Mouse (Mus musculus): Measurements from ENCODE around the gene Snapc3.

DNA sequence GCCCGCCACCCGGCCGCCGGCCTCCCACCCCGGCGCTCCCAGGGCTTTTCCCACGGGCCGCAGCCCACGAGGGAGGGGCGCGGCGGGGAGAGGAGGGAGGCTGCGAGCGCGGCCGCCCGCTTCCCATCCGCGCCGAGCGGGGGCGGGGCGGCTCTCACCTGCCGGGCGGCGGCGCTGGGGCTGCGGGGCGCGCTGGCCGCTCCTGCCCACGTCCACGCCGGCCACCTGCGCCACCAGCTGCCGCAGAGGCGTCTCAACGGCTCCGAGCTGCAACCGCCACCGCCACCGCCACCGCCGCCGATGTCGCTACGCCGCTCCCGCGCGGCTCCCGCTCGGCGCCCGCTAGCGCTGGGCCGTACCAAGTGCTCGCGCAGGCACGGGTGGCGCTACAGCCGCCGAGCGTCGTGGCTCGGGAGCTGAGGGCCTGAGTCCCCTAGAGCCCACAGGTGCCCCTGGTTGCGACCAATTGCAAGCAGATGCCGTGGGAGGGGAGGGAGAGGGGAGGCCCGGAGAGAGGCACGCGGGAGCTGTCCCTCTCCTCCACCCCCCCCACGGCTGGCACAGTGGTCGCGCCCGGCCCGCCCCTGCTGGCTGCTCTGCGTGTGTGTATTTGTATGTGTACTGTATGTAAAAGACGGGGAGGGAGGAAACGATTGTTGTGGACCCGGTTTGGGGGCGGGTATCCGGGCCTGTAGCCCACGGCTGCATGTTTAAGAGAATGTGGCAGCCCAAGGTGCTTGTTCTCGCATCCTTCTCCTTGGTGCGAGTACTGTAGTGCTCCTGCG, 68.8 kb downstream of the Snapc3 start, which contains the start of gene Psip1:
- TF ChIP-seq ZC3H11A (IDR thresholded peaks at IDR 0.05; ENCODE audit: borderline replicate concordance, low read depth, low read length) (no peak), HCFC1 (IDR thresholded peaks at IDR 0.05; ENCODE audit: borderline replicate concordance, insufficient read depth, low read length) (0 out of 2 replicates have a peak, but pooled peaks have one; percentile 37)
